Mouse (Mus musculus) liver, postnatal 0 days (tissue): Measurements from ENCODE around the gene Mrps17.

ENCODE experiments used
- CTCF ChIP-seq: sonication (generic); IDR thresholded peaks from 2 replicates; pipeline ENCODE4 v1.5.1; 2016; ENCODE audit warnings: antibody characterized with exemption, low read depth
- EP300 ChIP-seq: IDR thresholded peaks from 2 replicates; pipeline ENCODE4 v1.6.1; 2016; ENCODE audit warnings: antibody characterized with exemption, low read depth, mild to moderate bottlenecking

- TF ChIP-seq EP300 (no peak), CTCF (no peak)
Observed at GRCm38 (mm10) chr5:129690528-129690927, 24.8 kb upstream of the Mrps17 start.
